Mouse (Mus musculus): ENCODE measurements around the gene Rab6b. TPM values are rescaled to one million over a fixed set of nuclear protein-coding genes. Genes with fewer than 3 reads are reported as not detected.

Rab6b gene
- total and polyA plus RNA-seq, 3 experiments: not detected

GRCm38 (mm10) chr9:103143881-103144280 lies 32.3 kb downstream of the Rab6b start:
- DNase-seq (ENCODE audit: low read depth, low spot score): no peak
- Histone ChIP-seq H3K4me3 (ENCODE audit: control insufficient read depth in 1 of 2, insufficient read depth in 1 of 2, low read depth in 2 of 2, low read length in 2 of 2) (no peak overlapping the region), H3K79me2 (ENCODE audit: control insufficient read depth, insufficient read depth, low read length, poor library complexity) (no peaks in the 10 kb centered on the region), H3K4me1 (ENCODE audit: control insufficient read depth in 1 of 2, insufficient read depth in 2 of 2, low read length in 2 of 2) (no peaks in the 10 kb centered on the region), H3K9ac (ENCODE audit: control insufficient read depth, low read depth, low read length, poor library complexity, severe bottlenecking) (no peak overlapping the region), H3K27ac (ENCODE audit: control insufficient read depth, low read depth, low read length) (no peak overlapping the region), H3K9me3 (replicated peaks; ENCODE audit: insufficient read depth, low read length) (no peaks in the 10 kb centered on the region), H3K27me3 (ENCODE audit: control insufficient read depth in 1 of 2, insufficient read depth in 2 of 2, low read length in 2 of 2) (no peaks in the 10 kb centered on the region), H3K36me3 (ENCODE audit: control insufficient read depth in 1 of 2, insufficient read depth in 2 of 2, low read length in 2 of 2) (no peaks in the 10 kb centered on the region)
- no peak for TF ChIP-seq ZNF384 (IDR thresholded peaks at IDR 0.05; ENCODE audit: low read depth, low read length)
- no peak for TF ChIP-seq ZMIZ1 (IDR thresholded peaks at IDR 0.05; ENCODE audit: low read depth, low read length)
- TF ChIP-seq MAFK (IDR thresholded peaks at IDR 0.05; ENCODE audit: borderline replicate concordance, low read depth, low read length): no peak
- TF ChIP-seq MYB (IDR thresholded peaks at IDR 0.05; ENCODE audit: low read depth, low read length): no peak
- TF ChIP-seq MYC (IDR thresholded peaks at IDR 0.05; ENCODE audit: low read depth, low read length): no peak
- no peak for TF ChIP-seq E2F4 (IDR thresholded peaks at IDR 0.05; ENCODE audit: borderline replicate concordance, low read depth, low read length)
- no peak for TF ChIP-seq POLR2AphosphoS5 (IDR thresholded peaks at IDR 0.05; ENCODE audit: borderline replicate concordance, low read depth, low read length)
- TF ChIP-seq CTCF (IDR thresholded peaks at IDR 0.05 in 2 of 3, conservative IDR thresholded peaks at IDR 0.05 in 1 of 3; ENCODE audit: control insufficient read depth in 1 of 3, insufficient read depth in 1 of 3, low read depth in 2 of 3, low read length in 3 of 3, poor library complexity in 1 of 3, severe bottlenecking in 1 of 3): no peak
- TF ChIP-seq NRF1 (IDR thresholded peaks at IDR 0.05; ENCODE audit: insufficient read depth, low read depth, low read length, poor library complexity, severe bottlenecking): no peak
- TF ChIP-seq MAZ (IDR thresholded peaks at IDR 0.05; ENCODE audit: low read depth, low read length): no peak
- TF ChIP-seq USF1 (IDR thresholded peaks at IDR 0.05; ENCODE audit: low read depth, low read length): no peak
- no peak for TF ChIP-seq CHD2 (IDR thresholded peaks at IDR 0.05; ENCODE audit: low read length)
- no peak for TF ChIP-seq ETS1 (IDR thresholded peaks at IDR 0.05; ENCODE audit: low read depth, low read length)
- no peak for TF ChIP-seq UBTF (IDR thresholded peaks at IDR 0.05; ENCODE audit: borderline replicate concordance, insufficient read depth, low read depth, low read length)
- no peak for TF ChIP-seq SMC3 (IDR thresholded peaks at IDR 0.05; ENCODE audit: low read depth, low read length)
- TF ChIP-seq JUND (IDR thresholded peaks at IDR 0.05; ENCODE audit: low read depth, low read length): no peak
- TF ChIP-seq NELFE (IDR thresholded peaks at IDR 0.05; ENCODE audit: low read depth, low read length): no peak
- no peak for TF ChIP-seq MXI1 (IDR thresholded peaks at IDR 0.05; ENCODE audit: low read depth, low read length)

- DNase-seq (ENCODE audit: low read depth, low spot score): no peak
- Histone ChIP-seq H3K9ac (ENCODE audit: control insufficient read depth, low read depth, low read length, poor library complexity, severe bottlenecking) (no peak overlapping the region), H3K4me3 (ENCODE audit: control insufficient read depth in 1 of 2, insufficient read depth in 1 of 2, low read depth in 2 of 2, low read length in 2 of 2) (no peak overlapping the region), H3K36me3 (ENCODE audit: control insufficient read depth in 1 of 2, insufficient read depth in 2 of 2, low read length in 2 of 2) (no peaks in the 10 kb centered on the region), H3K4me1 (ENCODE audit: control insufficient read depth in 1 of 2, insufficient read depth in 2 of 2, low read length in 2 of 2) (no peaks in the 10 kb centered on the region), H3K27ac (ENCODE audit: control insufficient read depth, low read depth, low read length) (no peak overlapping the region), H3K79me2 (ENCODE audit: control insufficient read depth, insufficient read depth, low read length, poor library complexity) (no peaks in the 10 kb centered on the region), H3K9me3 (replicated peaks; ENCODE audit: insufficient read depth, low read length) (no peaks in the 10 kb centered on the region), H3K27me3 (ENCODE audit: control insufficient read depth in 1 of 2, insufficient read depth in 2 of 2, low read length in 2 of 2) (no peaks in the 10 kb centered on the region)
- TF ChIP-seq POLR2A (IDR thresholded peaks at IDR 0.05; ENCODE audit: control insufficient read depth in 1 of 2, insufficient read depth in 1 of 2, low read depth in 1 of 2, low read length in 2 of 2, poor library complexity in 1 of 2): no peak
- TF ChIP-seq MYC (IDR thresholded peaks at IDR 0.05; ENCODE audit: low read depth, low read length): no peak
- no peak for TF ChIP-seq TAL1 (IDR thresholded peaks at IDR 0.05; ENCODE audit: low read length)
- TF ChIP-seq GATA1 (IDR thresholded peaks at IDR 0.05; ENCODE audit: low read depth, low read length): no peak
- TF ChIP-seq MAZ (IDR thresholded peaks at IDR 0.05; ENCODE audit: low read depth, low read length): no peak
- no peak for TF ChIP-seq MEF2A (IDR thresholded peaks at IDR 0.05; ENCODE audit: extremely low read depth, insufficient replicate concordance, low read depth, low read length, poor library complexity, severe bottlenecking)
- TF ChIP-seq ELF1 (IDR thresholded peaks at IDR 0.05; ENCODE audit: low read depth, low read length): no peak
- no peak for TF ChIP-seq GABPA (IDR thresholded peaks at IDR 0.05; ENCODE audit: low read depth, low read length)
- TF ChIP-seq JUND (IDR thresholded peaks at IDR 0.05; ENCODE audit: low read depth, low read length): no peak
- no peak for TF ChIP-seq POLR2AphosphoS2 (IDR thresholded peaks at IDR 0.05; ENCODE audit: low read length)
- TF ChIP-seq MAFK (IDR thresholded peaks at IDR 0.05; ENCODE audit: borderline replicate concordance, low read depth, low read length): no peak
- no peak for TF ChIP-seq CHD1 (IDR thresholded peaks at IDR 0.05; ENCODE audit: low read depth, low read length)
- no peak for TF ChIP-seq MAX (IDR thresholded peaks at IDR 0.05; ENCODE audit: low read length)
- TF ChIP-seq EP300 (IDR thresholded peaks at IDR 0.05; ENCODE audit: low read depth in 1 of 2, low read length in 2 of 2): no peak
- TF ChIP-seq SMC3 (IDR thresholded peaks at IDR 0.05; ENCODE audit: low read depth, low read length): no peak
- no peak for TF ChIP-seq SIN3A (IDR thresholded peaks at IDR 0.05; ENCODE audit: low read length)
- TF ChIP-seq ZC3H11A (IDR thresholded peaks at IDR 0.05; ENCODE audit: low read depth, low read length): no peak
- TF ChIP-seq CHD2 (IDR thresholded peaks at IDR 0.05; ENCODE audit: low read length): no peak
Measured at GRCm38 (mm10) chr9:103145351-103145750, 33.8 kb downstream of the Rab6b start.
